Mouse (Mus musculus) stomach, postnatal 0 days (tissue): ENCODE results near the gene Pon3.

ENCODE experiments used
- CTCF ChIP-seq: IDR thresholded peaks from 2 replicates; pipeline ENCODE4 v1.5.1; 2016; ENCODE audit warnings: antibody characterized with exemption, low read depth, mild to moderate bottlenecking, moderate library complexity
- EP300 ChIP-seq: optimal IDR thresholded peaks from 2 replicates; pipeline ENCODE3; 2016; ENCODE audit warnings: antibody characterized with exemption

DNA sequence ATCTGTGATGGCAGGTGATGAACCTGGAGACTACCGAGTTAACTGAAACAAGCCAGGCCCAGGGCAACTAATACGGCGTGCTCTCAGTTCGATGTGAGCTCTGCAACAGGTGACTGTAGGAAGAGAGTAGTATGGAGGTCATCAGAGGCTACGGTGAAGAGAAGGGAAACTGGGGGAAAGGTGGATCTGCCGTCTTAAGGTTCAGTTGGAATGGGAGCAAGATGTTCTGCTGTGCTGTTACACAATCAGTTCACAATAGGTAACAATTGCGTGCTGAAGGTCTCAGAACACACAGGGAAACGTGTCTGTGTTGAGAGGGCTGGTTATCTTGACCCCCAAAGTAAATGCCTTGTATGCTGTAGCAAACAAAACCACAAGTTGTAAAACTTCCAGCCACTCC lies 48.9 kb upstream of the Pon3 start:
- TF ChIP-seq CTCF (no peak), EP300 (no peak)
